Mouse (Mus musculus) retina, embryonic 14.5 days (tissue): Measurements from ENCODE around the gene Oas1c.

Experiments used
- DNase-seq: peaks from one replicate; pipeline ENCODE4 v3.0.0-alpha.2; 2015; ENCODE audit warnings: low spot score

Gene Oas1c

GRCm38 (mm10) chr5:120781646-120782045 lies 30.7 kb downstream of the Oas1c start:
- DNase-seq = no peak

- DNase-seq = no peak
Measured at GRCm38 (mm10) chr5:120779922-120780321, 32.4 kb downstream of the Oas1c start.

GRCm38 (mm10) chr5:120778941-120779340 lies 33.4 kb downstream of the Oas1c start:
- DNase-seq = no peak

- no peak for DNase-seq
Measured at GRCm38 (mm10) chr5:120777478-120777877, 34.8 kb downstream of the Oas1c start, which contains the start of gene Oas3. Gene Oas3, minus strand, starts transcription at chr5:120777661.

- no peak for DNase-seq
Measured at GRCm38 (mm10) chr5:120776801-120777200, 35.5 kb downstream of the Oas1c start.

GRCm38 (mm10) chr5:120775287-120775985 lies 36.9 kb downstream of the Oas1c start:
- DNase-seq = no peak

- DNase-seq = no peak
Measured at GRCm38 (mm10) chr5:120769396-120769795, 42.9 kb downstream of the Oas1c start.

- no peak for DNase-seq
Measured at GRCm38 (mm10) chr5:120765010-120765409, 47.3 kb downstream of the Oas1c start.

- peak; percentile 66 for DNase-seq
Measured at GRCm38 (mm10) chr5:120761901-120762300, 50.4 kb downstream of the Oas1c start.

GRCm38 (mm10) chr5:120754215-120754614 lies 58.1 kb downstream of the Oas1c start:
- no peak for DNase-seq

- no peak for DNase-seq
Measured at GRCm38 (mm10) chr5:120752786-120753185, 59.5 kb downstream of the Oas1c start.

GRCm38 (mm10) chr5:120751206-120751605 lies 61.1 kb downstream of the Oas1c start:
- no peak for DNase-seq
